In the genomic region with DNA sequence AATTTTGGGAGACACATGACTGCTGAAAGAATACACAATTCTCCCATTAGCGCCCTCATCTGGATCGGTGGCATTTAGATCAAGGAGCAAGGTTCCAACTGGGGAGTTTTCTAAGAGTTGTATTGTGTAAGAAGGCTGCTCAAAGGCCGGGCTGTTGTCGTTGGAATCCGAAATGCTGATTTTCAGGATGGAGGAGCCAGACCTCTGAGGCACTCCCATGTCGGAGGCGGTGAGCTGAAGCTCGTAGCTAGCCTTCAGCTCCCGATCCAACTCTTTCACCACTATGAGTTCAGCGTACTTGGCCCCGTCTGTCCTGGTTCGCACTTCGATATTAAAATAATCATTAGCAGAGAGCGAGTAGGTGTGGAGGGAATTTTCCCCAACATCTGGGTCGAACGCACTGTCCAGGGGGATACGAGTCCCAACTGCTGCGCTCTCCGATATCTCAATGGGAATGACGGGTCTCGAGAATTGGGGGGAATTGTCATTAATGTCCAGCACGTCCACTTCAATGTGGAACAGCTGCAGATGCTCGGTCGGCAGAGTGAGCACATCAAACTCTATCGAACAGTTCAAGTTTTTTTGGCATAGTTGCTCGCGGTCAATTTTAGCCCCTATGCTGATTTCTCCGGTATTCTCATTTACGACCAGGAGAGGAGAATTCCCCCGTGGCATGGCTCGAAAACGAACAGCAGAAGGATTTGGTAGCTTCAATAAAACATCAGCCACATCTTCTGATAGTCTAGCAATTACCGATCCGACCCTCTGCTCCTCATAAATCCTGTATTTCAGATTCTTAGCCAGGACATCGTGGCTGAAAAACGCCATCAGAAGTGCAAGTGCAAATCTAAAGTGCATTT, we compare ENCODE assay signal across 8 mouse cellular contexts.
DNase-seq lines count a peak whose midpoint lies in the region; ATAC-seq lines count a peak whose summit lies in the region.

No protein-coding gene starts in this region.

- DNase-seq in frontal cortex, postnatal 36 days (ENCODE audit: low spot score in 2 of 2) = no peak
- peak; percentile 32 for DNase-seq in embryo, embryonic 9.5 days (ENCODE audit: extremely low spot score)
- DNase-seq in heart, adult 9 months (ENCODE audit: low spot score in 2 of 2) = peak; percentile 63 to 69
- DNase-seq in kidney, adult 8-10 months = peak; percentile 11 to 12
- DNase-seq in lung, postnatal 10 days = peak; percentile 69
- peak; percentile 18 for DNase-seq in right cerebral cortex, postnatal 14 days
- DNase-seq in thymus, postnatal 36 days = no peak

- peak; percentile 21; the same call in 1 of the 2 replicates for ATAC-seq in frontal cortex, adult (ENCODE audit: low TSS enrichment)

Comparison
In these comparisons a context has a peak if more than half of its experiments do, and no peak if none do; other contexts are left out.
1. DNase-seq: peak in embryo, embryonic 9.5 days (single experiment), heart, adult 9 months (2 of 2), kidney, adult 8-10 months (2 of 2), lung, postnatal 10 days (single experiment) and right cerebral cortex, postnatal 14 days (single experiment); none in frontal cortex, postnatal 36 days (0 of 2) and thymus, postnatal 36 days (0 of 2).